Mouse (Mus musculus): ENCODE results near the gene Dtd1.
A peak's percentile ranks its signal among the peaks of the same experiment; 100 is the strongest.

Gene Dtd1

GRCm38 (mm10) chr2:144715211-144715768 is 115.6 kb downstream of the Dtd1 start:
- DNase-seq (ENCODE audit: low spot score) = no peak

- no peak for DNase-seq (ENCODE audit: low spot score)
These were observed 116.6 kb downstream of the Dtd1 start for GRCm38 (mm10) chr2:144716248-144716647.

- DNase-seq (ENCODE audit: low spot score) = no peak
These were observed 118.6 kb downstream of the Dtd1 start for GRCm38 (mm10) chr2:144718273-144718672.

- DNase-seq (ENCODE audit: low spot score) = no peak
These were observed 119.6 kb downstream of the Dtd1 start for GRCm38 (mm10) chr2:144719294-144719693.

DNA sequence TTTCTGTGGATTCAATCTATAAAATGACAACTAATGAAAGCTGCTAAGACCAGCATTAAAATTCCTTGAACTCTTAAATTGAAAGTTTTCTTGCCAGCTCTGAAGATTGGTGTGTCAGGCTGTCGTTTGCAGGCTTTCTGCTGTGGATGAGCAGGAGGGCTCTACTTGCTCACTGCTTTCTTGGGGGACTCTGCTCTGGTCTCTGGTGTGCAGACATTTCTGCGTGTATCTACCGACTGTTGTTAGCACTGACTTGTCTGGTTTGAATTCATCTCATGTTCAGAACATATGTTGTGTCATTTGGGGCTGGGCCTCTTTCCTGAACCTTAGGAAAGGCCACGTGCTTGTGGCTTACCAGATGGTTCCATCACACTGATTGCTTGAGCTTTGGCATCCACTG is 120.0 kb downstream of the Dtd1 start:
- no peak for DNase-seq (ENCODE audit: low spot score)

DNA sequence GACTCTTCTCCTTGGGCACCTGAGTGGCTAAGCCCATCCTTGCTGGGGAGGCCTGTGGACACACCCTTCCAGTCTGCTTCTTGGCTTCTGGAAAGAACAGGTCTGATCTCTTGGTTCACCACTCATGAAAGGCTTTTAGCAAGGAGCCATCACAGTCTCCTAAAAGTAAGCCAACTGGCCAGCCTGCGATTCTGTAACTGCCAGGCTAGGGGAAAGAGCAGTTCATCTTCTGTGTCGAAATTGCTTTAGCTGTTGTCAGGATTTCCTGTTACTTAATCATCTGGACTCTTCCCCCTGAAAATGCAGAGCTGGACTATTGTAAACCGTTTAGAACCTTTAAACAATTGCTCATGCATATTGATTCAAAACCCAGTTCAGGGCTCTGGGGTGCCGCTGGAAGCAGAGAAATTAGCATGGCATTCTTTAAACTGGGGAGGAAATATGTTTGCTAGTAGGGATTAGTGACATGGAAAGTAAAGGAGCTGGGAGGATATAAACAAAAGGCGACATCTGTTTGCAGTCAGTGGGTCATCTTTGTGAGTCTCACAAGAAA is 120.8 kb downstream of the Dtd1 start:
- DNase-seq (ENCODE audit: low spot score) = peak; percentile 31

- DNase-seq (ENCODE audit: low spot score) = peak; percentile 46
These were observed 125.0 kb downstream of the Dtd1 start for GRCm38 (mm10) chr2:144724679-144725078.

- DNase-seq (ENCODE audit: low spot score) = no peak
These were observed 127.4 kb downstream of the Dtd1 start for GRCm38 (mm10) chr2:144727136-144727535.

GRCm38 (mm10) chr2:144729776-144730175 is 130.1 kb downstream of the Dtd1 start:
- DNase-seq (ENCODE audit: low spot score) = no peak

DNA sequence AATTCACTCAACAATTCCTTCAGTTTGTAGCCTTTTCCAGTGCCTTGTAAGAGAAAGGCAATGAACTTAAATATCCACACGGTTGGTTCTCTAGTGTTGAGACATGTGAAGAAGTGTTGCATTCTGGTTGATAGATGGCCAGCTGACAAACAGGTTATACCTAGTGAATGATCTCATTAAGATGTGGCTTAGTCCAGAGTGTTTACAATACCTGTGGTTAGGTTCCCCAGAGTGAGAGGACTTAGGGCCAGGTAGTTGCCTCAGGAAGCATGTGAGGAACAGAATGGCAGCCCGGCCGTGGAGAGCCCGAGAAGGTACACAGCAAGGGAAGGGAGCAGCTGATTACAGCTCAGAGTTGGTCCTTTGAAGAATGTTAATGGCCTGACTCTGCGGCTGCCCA is 138.5 kb downstream of the Dtd1 start:
- no peak for DNase-seq (ENCODE audit: low spot score)

DNA sequence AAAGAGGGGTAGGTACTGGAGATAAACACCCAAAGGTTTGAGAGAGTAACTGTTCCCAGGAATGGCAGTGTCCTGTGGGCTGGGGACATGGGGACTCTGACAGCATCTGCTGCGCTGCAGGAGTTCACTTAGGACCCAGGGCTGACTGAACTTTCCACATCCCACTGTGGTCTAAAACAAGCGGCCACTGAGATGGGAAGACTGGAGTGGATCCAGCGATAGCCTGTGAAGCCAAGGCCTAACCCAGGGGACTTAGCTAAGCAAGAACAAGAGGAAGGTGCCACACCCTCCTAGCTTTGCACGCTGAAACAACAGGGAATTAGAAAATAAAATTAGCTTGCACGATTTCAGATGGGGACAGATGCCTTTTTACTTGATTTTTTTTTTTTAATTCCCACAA is 138.9 kb downstream of the Dtd1 start:
- no peak for DNase-seq (ENCODE audit: low spot score)

GRCm38 (mm10) chr2:144740577-144740997 is 140.9 kb downstream of the Dtd1 start:
- DNase-seq (ENCODE audit: low spot score) = no peak

GRCm38 (mm10) chr2:144741973-144742372 is 142.3 kb downstream of the Dtd1 start:
- DNase-seq (ENCODE audit: low spot score) = no peak

DNA sequence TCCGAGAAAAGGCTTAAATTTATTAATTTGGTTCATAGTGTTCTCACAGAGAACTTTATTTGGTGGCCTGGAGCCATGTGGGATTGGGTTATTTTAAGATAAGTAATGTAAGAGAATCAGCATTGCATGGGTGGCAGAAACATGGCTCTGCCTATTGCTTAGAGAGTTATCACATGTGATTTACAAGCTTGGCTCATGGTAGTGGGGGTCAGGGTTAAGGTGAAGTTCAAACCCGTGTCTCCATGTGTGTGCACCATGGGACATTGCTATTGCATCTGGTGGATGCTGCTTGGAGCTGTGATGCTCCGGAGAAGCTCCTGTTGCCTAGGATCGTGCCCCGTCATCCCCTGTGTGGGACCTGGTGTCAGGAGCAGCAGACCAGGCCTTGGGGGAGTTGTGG is 143.6 kb downstream of the Dtd1 start:
- no peak for DNase-seq (ENCODE audit: low spot score)

GRCm38 (mm10) chr2:144745266-144745665 is 145.6 kb downstream of the Dtd1 start:
- no peak for DNase-seq (ENCODE audit: low spot score)

DNA sequence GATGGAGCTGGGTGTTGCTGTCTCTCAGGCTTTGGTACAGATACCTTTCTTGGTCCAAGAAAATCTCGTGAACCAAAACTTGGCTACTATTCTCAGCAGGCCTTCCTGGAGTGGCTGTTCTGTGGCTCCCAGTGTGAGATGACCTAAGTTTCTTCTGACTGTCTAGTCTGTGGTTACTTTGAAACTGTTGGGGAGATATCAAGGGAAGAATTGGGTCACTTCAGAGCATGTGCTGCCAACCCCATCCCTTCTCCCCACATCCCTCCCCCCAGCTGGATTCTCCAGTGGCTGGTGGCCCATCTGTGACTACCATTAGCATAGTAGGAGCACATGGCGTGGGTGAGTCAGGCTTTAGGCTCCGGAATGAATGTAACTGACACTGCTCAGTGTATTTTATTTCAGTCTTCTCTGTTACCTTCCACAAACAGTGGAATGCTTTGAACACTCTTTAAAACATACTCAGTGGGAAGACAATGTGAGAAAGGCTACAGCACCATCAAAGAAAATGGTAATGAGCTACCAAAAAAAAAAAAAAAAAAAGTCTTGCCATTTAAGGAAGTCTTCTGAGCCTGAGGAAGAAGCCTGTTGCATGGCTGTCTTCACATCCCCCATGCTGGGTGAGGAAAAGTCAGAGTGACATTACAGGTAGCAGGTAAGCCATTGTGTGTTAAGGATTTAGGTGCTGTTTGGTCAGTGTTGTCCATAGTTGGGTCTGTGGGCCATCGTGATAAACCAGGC is 146.5 kb downstream of the Dtd1 start:
- no peak for DNase-seq (ENCODE audit: low spot score)

GRCm38 (mm10) chr2:144753604-144754003 is 153.9 kb downstream of the Dtd1 start:
- DNase-seq (ENCODE audit: low spot score) = no peak

DNA sequence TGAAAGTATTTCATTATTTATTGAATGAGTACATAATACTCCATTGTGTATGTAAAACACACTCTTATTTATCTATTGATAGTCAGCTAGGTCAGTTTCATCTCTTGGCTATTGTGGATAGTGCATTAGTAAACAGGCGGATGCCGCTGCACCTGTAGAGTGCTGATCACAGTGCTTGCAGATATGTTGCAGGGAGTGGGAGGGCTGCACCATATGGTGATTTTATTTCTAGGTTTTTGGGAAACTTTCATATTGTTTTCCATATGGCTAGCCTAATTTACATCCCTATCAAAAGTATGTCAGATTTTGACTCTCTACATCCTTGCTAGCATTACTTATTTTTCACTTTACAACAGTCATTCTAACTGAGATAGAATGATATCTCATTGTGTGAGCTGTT is 155.3 kb downstream of the Dtd1 start:
- DNase-seq (ENCODE audit: low spot score) = no peak

- no peak for DNase-seq (ENCODE audit: low spot score)
These were observed 161.0 kb downstream of the Dtd1 start for GRCm38 (mm10) chr2:144760666-144761065.

- no peak for DNase-seq (ENCODE audit: low spot score)
These were observed 164.0 kb downstream of the Dtd1 start for GRCm38 (mm10) chr2:144763706-144764105.

DNA sequence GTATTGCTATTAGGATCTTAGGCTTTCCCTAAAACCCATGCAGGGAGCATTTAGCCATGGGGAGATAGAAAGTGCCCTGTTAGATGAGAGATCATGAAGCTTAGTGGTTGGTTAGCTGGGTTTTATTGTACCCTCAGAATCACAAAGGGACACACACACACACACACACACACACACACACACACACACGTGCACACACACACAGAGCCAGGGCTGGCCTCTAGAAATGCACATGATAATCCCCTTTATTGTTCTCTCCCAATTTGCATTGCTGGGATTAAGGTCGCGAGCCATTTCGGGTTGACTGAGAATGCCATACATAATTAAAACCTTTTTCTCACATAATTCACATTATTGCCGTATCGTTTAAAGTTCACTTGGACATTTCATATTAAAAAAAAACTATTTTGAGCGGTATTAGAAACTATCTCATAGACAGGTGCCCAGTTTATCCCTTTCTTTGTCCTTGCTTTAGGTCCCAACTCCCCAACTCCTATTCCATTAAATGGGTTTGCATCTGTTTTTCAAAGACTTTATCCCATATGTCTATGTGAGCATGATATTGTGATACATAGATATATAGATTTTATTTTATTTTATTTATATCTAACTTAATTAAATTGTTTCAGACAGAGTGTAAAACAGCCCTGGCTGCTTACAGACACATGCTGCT is 164.6 kb downstream of the Dtd1 start:
- DNase-seq (ENCODE audit: low spot score) = no peak

GRCm38 (mm10) chr2:144765219-144765618 is 165.5 kb downstream of the Dtd1 start:
- DNase-seq (ENCODE audit: low spot score) = no peak
